ENCODE assay signal across 8 mouse cellular contexts in the genomic region with DNA sequence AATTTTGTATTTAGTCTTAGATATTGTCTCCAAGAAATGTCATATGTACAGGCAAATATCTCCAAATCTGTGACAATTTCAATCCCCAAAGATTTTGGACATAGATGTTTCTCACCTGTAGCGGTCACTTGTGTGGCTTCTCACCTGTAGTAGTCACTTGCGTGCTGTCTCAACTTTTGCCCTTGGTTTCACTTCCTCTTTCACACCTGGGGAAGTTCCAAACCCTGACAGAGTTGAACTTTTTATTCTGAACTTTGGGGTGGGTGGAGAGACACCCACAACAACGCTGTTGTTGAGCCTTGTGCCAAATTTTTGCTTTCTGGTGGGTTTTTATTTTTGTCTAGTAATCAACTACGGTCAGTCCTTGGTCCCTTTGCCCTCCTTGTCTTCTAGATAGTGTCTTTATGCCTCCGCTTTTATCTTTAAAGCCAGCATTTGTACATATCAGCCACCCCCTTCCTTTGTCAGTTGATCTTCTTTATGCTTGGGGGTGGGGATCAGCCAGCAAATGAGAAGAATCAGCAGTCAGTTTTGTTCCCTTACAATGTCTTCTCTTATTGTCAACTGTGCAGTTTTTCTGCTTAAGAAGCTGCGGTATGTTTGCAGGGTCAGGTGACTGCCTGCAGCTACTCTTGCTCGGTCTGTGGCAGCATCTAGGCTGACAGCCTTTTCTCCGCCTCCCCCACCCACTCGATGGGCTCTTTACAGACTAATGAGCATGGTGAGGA. TPM values are rescaled to one million over a fixed set of nuclear protein-coding genes. Genes with fewer than 3 reads are reported as not detected.
DNase-seq lines count a peak whose midpoint lies in the region; ATAC-seq and TF ChIP-seq lines count a peak whose summit lies in the region.

No protein-coding gene starts in this region.

- DNase-seq in heart, postnatal 10 days: no peak
- DNase-seq in A20 (ENCODE audit: low read depth, low spot score): peak; percentile 89
- DNase-seq in c-Kit-positive CD71-positive TER-119-positive erythroid progenitor cells, embryonic 14.5 days (ENCODE audit: low spot score): peak; percentile 38
- no peak for DNase-seq in testis, postnatal 14 days (ENCODE audit: low spot score)
- DNase-seq in cerebellum, adult 9-10 months: no peak
- no peak for DNase-seq in layer of hippocampus, adult 2 months (ENCODE audit: low spot score in 2 of 2)

- ATAC-seq in heart, embryonic 11.5 days (replicated peaks; ENCODE audit: insufficient number of reproducible peaks, low FRiP score, low TSS enrichment): no peak
- peak; percentile 48 for ATAC-seq in megakaryocyte progenitor cell, adult 5-6 weeks (replicated peaks; ENCODE audit: poor library complexity)

- H3K36me3 ChIP-seq in heart, embryonic 11.5 days (ENCODE audit: control insufficient read depth, insufficient read depth, low read length): no peaks in the 10 kb centered on the region

- peak overlapping the region; percentile 29; the same call in 1 of the 2 replicates for H3K4me2 ChIP-seq in heart, embryonic 11.5 days

- 43% methylated on average over 9 of the region's 9 CpGs for WGBS in heart, embryonic 11.5 days (ENCODE audit: insufficient replicate concordance)

- H3K9ac ChIP-seq in heart, embryonic 11.5 days (ENCODE audit: low read depth, low read length): no peak overlapping the region

- H3K4me3 ChIP-seq in heart, embryonic 11.5 days (ENCODE audit: low read depth, low read length): no peak overlapping the region
- H3K4me3 ChIP-seq in layer of hippocampus, adult 2 months: no peak overlapping the region; the same call in 1 of the 2 replicates

- intact Hi-C loops in heart, postnatal 10 days (cut with DNase I): no loop called here

- no peak for TF ChIP-seq CTCF in layer of hippocampus, adult 2 months (conservative IDR thresholded peaks at IDR 0.05)

- peaks cover 16% of the 10 kb centered on the region for H3K4me1 ChIP-seq in heart, embryonic 11.5 days (ENCODE audit: control insufficient read depth, insufficient read depth, low read length)

- no peak overlapping the region for H3K27ac ChIP-seq in heart, embryonic 11.5 days (ENCODE audit: low read depth, low read length)
- no peak overlapping the region for H3K27ac ChIP-seq in layer of hippocampus, adult 2 months

- no peaks in the 10 kb centered on the region for H3K9me3 ChIP-seq in heart, embryonic 11.5 days (replicated peaks; ENCODE audit: control insufficient read depth, low read length)

- no peaks in the 10 kb centered on the region for H3K27me3 ChIP-seq in heart, embryonic 11.5 days (ENCODE audit: control insufficient read depth, insufficient read depth, low read length)

RNA-seq across cellular contexts. Expression of gene Jak2, which starts 14.8 kb away (rescaled TPM):
- polyA plus RNA-seq in heart, embryonic 11.5 days (2014; fragmentation: Nextera tagmentation; extraction: Ambion mirVana): 9.8 and 10.4 TPM in 2 replicates
- total RNA-seq in heart, postnatal 10 days (2021): 10 to 100 TPM; 16.9 to 17.6 TPM
- total RNA-seq in megakaryocyte progenitor cell, adult 5-6 weeks (2015): 41.2 and 41.7 TPM in 2 replicates
- 36.7 and 43.8 TPM in 2 replicates for total RNA-seq in megakaryocyte progenitor cell, adult 5-6 weeks (2017)
- 10 to 100 TPM; 27.1 to 28.1 TPM for total RNA-seq in layer of hippocampus, adult 2 months (2021)

Comparison
In these comparisons a context has a peak if more than half of its experiments do, and no peak if none do; other contexts are left out.
1. DNase-seq: peak in A20 (single experiment) and c-Kit-positive CD71-positive TER-119-positive erythroid progenitor cells, embryonic 14.5 days (single experiment); none in heart, postnatal 10 days (0 of 2), testis, postnatal 14 days (single experiment), cerebellum, adult 9-10 months (single experiment) and layer of hippocampus, adult 2 months (0 of 2).